Mouse (Mus musculus): ENCODE measurements at regions not wholly inside any gene's neighbourhood (a gene's known extent, or its start where the extent isn't known, plus 50 kb on each side); places are given as distances from the start of the nearest gene placed in this dataset.

DNA sequence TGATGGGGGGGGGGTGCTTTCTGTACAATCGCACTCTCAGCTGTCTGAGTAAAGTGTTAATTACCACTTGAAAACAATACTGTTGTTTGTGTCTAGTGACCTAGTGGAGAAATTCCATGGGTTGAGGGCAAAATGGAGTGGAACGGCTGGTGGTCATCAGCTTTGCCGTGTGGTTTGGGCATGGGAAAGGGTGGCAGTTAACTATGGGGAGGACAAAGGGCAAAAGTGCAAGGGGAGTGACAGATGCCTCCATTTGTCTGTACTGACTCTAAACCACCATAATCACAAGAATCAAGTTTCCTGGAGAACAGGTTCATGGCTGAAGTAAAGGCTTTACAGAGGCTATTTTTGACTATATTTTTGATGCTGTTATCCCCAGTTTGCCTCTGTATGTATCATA, 294.0 kb upstream of the Slc30a5 start:
- DNase-seq (ENCODE audit: low spot score in 2 of 2) = no peak

DNA sequence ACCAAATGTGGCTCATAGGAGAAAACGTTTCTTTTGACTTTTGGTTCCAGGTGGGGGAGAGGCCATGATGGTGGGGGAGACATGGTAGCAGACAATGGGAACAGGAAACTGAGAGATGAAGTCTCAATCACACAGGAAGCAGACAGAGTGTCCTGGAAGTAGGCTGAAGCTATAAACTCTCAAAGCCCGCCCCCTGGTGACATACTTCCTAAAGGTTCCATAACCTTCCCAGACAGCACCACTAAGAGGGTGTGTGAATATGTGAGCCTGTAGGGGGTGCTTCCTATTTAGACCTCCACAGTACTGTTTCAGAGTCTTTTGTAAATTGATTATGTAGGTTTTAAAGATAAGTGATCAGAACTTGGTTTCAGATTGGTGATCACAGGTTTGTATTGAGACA, 284.1 kb upstream of the Slc30a5 start:
- DNase-seq (ENCODE audit: low spot score in 2 of 2) = no peak

DNA sequence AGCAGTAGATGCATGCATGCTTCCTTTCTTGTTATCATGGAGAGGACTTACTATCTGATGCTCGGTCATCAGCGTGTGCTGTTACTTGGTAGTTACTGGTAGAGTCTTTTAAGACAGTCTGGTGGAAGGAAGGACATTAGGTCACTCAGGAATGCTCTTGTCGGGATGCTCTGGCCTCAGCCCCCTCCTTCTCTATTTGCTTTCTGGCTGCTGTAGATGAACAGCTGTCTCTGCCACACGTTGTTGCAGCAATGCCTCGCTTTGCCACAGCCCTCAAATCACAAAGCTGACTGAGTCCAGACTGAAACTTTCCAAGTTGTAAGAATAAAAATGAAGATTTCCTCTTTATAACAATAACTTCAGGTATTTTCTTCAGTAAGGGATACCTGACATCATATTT, 282.1 kb upstream of the Slc30a5 start:
- no peak for DNase-seq (ENCODE audit: low spot score in 2 of 2)

DNA sequence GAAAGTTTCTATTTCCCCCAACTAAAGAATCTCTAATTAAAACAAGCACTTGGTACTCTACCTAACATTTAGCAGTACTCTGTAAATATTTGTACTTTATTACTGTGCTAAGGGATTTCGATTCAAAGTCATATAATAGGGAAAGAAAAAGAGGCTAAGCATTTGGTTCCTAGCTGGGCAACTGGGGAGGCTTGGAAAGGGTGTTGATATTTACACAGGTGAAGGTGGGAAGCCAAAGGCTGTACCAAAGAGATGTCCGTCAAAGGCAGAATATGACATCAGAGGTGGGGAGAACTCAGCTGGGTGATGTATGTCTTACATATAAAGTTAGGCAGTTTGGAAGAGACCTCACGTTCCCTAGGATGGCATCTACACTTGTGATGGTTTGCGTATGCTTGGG, 278.9 kb upstream of the Slc30a5 start:
- no peak for DNase-seq (ENCODE audit: low spot score in 2 of 2)

DNA sequence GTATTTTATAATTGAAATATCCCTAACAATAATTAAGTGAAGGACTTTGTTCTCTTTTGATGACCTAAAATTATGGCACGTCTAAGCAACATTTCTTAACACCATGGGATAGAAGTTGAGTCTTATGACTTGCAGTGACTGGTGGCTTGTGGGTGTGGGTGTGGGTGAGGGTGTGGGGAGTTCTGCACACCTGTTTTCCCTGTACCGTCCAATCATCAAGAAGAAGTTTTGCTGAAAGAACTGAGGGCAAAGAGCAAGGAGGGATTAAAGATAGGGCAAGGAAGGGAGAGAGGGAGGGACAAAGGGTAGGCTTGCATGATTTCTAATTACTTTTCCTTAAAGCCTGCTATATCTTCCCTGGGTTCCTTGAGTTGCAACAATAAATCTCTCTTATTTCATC, 278.5 kb upstream of the Slc30a5 start:
- no peak for DNase-seq (ENCODE audit: low spot score in 2 of 2)

DNA sequence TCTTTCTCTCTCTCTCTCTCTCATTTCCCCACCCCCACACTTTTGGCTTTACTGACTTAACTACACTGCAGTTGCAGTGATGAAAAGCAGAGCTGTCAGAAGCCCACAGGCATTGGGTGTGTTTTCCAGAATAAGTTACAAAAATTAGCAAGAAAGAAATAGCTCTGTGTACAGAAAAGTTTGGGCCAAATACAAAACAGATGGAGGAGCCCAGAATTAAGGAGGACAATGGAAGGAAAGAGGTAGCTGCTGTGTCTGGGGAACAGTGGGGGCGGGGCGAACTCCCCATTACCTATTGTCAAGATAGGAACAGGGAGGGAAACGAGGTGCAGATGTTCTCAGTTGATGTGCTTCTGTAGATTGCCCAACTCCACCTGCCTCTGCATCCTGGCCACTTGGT, 267.4 kb upstream of the Slc30a5 start:
- DNase-seq (ENCODE audit: low spot score in 2 of 2) = no peak

DNA sequence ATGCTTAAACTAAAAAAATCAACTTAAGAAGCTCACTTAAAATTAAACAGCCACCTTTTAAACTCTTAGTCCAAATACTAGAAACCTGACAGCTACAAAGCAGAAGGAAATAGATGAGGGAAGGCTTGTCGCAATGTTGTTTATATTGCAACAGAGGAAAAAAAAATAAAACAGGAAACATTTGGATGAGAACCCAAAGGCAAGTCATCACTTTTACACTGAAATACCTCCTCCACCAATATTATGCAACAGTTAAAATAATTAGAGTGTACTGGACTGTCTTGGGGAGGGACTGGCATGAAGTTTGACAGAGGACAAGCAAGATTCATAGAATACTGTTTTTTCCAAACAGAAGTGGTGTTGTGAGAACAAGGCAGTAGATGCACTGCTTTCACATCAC, 263.6 kb upstream of the Slc30a5 start:
- DNase-seq (ENCODE audit: low spot score in 2 of 2) = no peak

DNA sequence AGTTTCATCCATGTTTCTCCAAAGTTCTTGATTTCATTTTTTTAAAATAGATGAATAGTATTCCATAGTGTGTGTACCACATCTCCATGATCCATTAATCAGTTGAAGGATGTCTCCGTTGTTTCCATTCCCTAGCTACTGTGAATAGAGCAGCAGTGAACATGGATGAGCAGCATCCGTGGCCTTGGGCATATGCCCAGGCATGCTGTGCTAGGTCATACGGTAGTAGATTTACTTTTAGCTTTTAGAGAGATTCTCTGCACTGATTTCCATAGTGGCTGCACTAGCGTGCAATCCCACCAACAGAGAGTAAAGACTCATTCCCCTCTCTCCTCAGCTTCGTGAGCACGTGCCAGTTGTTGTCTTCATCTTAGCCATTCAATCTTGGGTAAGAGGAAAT, 263.0 kb upstream of the Slc30a5 start:
- no peak for DNase-seq (ENCODE audit: low spot score in 2 of 2)

DNA sequence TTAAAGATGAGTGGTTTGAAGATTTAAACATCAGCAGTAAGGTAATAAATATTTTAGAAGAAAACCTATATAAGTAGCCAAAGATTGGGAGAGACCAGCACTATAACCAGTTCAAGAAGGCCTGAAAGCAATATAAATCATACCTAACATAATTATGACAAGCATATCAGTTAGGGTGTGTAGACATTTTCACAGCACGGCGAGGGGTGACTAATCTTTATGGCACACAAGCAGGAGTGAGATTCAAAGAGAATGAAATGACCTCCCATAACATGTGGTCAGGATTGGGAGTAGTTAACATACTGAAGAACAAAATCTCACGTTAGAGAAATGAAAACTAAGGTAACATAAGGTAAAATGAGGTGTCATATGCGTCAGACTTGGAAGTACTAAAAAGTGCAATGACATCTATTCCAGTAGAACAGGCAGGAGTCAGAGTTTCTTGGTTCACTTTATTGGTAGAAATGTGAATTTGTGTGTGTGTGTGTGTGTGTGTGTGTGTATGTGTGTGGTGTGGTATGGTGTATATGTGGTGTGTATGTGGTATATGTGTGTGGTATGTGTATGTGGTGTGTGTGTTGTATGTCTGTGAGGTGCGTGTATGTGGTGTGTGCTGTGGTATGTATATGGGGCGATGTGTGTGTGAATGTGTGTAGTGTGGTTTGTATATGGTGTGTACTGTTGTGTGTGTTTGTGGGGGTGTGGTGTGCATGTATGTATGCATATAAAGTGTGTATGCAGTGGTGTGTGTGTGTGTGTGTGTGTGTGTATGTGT, 262.0 kb upstream of the Slc30a5 start:
- no peak for DNase-seq (ENCODE audit: low spot score in 2 of 2)

DNA sequence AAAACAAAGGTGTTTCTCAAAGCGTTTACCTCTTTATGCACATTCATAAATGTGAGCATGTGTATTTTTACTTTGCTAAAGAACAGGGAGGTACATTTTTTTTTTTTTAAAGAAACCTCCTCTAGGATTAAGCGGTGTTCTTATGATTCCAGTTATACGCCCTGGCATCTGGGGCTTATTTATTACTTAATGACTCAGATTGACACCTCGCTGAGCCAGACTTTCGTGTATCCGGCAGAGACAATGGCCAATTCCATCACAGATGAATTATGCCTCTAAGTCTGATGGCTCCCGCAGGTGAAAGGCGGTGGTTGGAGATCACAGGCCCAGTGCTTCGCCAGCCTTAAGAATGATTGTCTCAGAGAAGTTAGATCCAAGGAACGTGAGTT, 259.5 kb upstream of the Slc30a5 start:
- DNase-seq (ENCODE audit: low spot score in 2 of 2) = no peak

DNA sequence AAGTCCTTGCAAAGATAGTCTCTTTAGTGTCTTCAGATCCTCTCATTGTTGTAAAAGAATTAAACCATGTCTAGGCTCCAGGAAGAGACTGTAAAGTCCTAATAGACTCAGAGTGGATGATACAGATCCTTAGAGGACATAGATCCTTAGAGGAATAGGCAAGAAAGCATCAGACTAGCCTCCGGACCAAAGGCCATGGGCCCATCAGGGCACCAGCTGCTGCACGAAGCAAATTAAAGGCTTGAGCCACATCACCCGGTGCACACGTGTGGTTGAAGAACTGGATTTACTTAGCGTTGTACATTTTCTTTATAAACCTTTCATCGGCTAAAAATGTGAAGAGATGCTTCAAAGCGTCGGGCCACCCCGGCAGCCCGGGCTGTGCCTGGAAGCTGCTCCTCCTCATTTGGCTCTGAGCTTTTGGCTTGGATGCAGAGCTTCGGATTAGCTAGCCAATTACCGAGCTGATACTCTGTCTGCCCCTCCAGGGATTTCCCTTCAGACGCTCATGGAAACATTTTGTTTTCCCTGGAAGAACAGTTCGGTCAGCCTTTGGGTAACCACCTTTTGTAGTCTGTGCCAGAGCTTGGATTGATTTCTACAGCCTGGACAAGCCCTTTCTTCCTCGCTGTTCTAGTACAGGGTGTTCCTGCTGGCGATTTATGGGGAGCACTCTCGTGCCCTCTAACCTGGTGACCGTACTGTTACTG, 259.0 kb upstream of the Slc30a5 start:
- peak in 1 of 2 experiments; percentile 34 for DNase-seq (ENCODE audit: low spot score in 2 of 2)

DNA sequence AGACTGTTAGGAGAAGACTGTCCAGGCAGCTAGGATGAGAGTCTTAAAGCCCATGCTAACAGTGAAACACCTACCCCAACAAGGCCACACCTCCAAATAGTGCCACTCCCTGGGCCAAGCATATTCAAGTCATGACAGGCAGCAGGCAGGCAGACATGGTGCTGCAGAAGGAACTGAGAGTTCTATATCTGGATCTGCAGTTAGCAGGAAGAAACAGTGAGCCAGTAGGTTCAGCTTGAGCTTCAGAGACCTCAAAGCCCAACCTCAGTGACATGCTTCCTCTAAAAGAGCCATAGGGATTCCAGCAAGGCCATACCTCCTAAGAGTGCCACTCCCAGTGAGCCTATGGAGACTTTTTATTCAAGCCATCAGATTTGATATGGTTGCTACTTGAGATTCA, 252.0 kb upstream of the Slc30a5 start:
- DNase-seq (ENCODE audit: low spot score in 2 of 2) = no peak

DNA sequence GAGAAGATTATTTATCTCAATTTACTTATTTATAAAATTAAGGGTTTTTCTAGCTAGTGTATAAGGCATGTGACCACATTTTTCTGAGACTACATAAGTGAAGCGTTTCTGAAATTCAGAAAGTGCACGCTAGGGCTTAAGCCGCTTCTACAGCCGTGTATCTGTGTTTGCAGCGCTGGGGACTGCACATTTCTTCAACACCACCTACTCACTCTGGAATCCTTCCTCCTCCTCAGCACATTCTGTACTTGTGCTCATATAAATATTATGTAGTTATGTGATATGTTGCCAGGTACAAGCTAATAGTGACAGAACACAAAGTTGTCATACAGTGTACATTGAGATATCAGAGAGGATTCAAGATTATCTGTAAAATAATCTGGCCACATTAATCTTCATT, 251.0 kb upstream of the Slc30a5 start:
- no peak for DNase-seq (ENCODE audit: low spot score in 2 of 2)

DNA sequence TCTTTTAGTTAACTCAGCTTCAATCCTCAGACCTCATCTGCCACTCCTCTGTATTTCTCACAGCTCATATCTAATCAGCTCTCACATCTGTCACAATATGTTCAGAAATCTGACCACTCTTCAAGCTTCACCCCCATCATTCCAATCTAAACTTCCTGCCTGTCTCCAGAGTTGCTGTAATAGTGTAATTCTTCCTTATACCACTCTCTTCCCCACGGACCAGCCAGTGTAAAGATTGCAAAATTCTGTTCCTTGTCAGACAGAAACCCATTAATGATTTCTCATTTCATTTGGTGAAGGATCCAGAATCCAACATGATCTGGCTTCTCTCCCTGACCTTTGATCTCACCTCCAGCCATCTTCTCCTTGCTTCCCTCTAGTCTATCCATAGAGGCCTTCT, 250.2 kb upstream of the Slc30a5 start:
- no peak for DNase-seq (ENCODE audit: low spot score in 2 of 2)

DNA sequence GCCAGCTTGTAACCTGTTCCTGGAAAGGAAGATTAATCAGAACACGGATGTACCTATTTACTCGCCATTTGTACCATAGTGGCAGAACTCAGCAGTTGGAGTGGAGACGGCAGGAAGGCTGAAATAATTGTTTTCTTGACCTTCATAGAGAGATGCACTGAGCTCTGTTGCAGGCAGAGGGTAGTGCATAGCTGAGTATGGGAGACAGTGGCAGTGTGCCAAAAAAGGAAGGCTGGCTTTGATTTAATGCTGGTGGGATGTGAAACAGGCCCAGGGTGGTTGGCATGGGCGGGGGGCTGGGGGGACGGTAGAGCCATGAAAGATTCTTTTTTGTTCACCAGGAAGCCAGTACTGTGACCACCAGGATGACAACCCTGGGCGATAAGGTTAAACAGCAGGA, 235.3 kb upstream of the Slc30a5 start:
- no peak for DNase-seq (ENCODE audit: low spot score in 2 of 2)

DNA sequence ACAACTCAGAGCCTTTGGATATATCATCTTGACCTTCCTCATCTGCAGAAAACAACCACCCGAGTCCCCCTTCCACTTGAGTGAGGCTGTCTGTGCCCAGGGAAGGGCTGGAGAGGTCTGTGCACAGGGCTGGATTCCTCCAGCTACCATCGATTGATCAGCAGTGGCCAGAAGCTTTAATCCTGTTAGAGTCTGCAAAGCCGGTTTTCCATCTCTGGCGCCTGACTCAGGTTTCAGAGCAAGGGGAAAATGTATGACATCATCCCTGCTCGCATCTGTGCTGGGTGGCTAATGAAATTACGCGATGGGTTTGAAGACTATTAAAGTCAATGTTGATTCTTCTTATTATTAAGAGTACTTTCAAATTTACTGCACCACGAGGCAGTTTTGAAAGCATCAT, 229.4 kb upstream of the Slc30a5 start:
- DNase-seq (ENCODE audit: low spot score in 2 of 2) = no peak

DNA sequence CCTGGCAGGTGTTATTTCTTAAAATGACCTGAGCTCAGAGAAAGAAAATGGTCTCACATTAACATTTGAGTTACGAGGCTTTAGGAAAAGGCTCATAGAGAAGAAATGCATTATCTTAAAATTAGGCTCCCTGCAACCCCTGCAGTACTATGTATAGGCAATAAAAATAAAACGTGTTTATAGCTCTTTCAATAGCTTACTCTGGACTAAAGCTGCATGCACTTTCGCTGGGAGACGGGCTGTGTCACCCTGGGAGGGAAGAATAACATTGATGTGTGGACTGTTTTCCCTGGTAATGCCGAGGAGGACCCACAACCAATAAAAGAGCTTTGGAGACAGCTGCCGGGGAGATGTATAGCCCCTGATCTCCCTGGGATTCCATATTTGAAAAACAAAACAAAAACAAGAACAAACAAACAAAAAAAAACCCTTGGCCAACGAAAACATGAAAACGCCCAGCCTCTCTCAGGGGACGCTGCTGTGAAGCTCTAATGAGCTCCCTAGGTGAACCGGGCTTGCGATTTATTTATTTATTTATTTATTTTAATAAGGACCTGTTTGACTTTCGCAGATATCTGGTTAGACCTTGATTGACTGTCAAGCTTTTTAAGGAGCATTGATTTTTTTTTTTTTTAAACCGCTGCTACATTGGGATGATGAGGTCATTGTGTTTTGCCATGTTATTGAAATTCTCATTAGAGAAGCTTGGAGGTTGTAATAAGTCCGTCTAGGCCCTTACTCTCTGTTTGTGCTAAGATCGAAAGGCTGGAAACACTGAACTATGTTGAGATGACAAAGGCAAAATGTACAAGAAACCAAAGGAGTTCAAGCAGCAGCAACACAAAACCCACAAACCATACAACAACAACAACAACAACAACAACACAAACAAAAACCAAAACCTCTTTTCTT, 228.3 kb upstream of the Slc30a5 start:
- DNase-seq (ENCODE audit: low spot score in 2 of 2) = no peak

DNA sequence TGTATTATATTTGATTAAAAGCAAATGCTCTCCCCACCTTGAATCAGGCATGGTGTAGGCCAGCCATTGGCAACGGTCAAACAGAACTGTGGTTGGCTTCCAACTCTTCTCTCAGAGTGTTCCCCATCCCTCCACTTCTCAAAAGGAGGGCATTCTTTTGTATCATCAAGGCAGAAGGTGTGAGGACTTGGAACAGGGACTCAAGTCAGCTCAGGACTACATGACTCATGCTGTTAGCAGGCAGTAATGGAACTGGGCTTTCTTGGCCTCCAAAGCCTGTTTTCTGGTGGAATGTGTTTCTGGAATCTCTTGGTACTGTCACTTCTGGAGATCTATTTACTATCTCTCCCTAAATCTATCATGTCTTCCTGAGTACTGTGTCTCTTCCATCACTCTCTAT, 216.3 kb upstream of the Slc30a5 start:
- no peak for DNase-seq (ENCODE audit: low spot score in 2 of 2)

DNA sequence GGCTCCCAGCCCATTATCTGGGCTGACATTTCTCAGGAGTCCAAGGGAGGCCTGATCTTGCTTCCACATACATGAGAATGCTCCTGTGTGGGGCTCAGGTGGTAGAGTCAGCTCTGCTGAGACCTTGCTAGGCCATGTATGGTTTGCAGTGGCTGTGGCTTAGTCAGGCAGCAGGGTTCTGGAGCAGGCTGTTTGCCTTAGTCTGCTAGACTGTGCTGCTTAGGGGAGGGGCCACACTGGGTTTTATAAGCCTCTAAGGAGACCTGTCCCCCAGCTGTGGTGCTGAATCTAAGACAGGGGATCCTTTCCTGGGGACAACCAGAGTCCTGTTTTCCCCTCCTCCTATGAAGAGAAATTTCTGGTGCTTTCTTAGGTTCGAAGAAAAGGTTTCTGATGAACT, 199.4 kb upstream of the Slc30a5 start:
- no peak for DNase-seq (ENCODE audit: low spot score in 2 of 2)

DNA sequence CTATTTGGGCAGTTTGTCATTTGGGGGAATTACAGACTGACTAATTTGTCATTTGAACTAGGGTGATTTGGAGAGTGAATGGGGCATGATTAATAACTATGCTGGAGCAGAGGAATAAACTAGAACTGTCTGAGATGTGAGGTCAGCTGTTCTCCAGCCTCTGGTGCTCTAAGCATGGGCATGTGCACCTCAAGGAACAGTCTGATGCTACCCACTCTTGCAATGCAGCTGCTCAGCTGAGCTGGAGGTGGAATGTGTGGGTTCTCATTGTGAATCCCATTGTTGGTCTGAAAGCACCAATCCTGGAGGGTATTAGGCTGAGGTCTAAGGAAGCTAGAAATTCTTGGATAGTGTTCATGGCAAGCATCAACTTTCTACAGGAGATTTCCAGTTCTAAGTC, 192.8 kb upstream of the Slc30a5 start:
- no peak for DNase-seq (ENCODE audit: low spot score in 2 of 2)

DNA sequence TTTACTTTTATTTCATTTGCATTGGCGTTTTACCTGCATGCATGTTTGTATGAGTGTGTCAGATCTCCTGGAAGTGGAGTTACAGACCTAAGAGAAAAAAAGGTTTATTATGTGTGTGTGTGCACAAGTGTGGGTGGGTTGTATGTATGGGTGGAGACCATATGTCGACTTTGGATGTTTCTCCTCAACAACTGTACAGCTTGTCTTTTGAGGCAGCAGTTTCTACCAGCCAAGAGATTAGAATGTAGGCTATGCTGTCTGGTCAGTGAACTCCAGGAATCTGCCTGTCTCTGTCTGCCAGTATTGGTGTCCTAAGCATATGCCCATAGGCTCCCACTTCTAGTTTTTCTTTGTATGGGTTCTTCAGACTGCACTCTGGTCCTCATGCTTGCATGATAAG, 192.3 kb upstream of the Slc30a5 start:
- DNase-seq (ENCODE audit: low spot score in 2 of 2) = peak in 1 of 2 experiments; percentile 8

DNA sequence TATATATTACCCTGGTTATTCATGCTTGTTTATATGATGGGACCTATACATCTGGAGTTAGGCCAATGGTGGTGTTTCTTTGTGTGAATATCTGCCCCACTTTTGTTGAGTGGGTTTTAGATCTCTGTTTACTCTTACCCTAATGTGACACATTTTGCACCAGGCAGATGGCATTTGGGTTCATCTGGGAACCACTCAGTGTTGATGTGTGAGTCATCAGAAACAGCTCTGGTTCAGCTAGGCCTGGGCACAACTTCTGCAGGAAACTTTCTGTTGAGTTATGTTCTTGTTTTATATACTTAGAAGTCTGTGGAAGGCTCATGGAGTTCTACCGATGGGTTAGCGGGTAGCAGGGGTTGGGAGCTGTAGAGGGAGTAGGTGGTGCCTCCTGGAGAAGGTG, 191.7 kb upstream of the Slc30a5 start:
- DNase-seq (ENCODE audit: low spot score in 2 of 2) = peak; percentile 14 to 15

DNA sequence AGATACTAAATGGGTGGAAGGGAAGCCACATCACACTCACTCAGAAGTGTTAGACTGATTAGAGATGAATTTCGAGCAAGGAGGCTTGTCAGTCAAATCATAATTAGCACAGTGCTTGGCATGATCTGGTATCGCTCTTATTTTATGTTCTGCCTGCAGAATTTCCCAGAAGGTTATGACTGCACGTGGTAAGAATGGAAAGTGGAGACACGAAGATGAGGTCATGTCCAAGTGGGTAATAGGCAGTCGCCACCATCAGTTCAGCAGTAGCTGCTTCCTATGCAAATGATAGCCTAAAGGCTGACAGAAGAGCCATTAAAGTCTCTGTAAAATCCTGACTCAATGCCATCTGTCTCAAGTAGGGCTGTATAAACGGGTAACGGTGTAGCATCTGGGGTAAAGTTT, 186.0 kb upstream of the Slc30a5 start:
- DNase-seq (ENCODE audit: low spot score in 2 of 2) = peak in 1 of 2 experiments; percentile 7
